Mouse (Mus musculus): ENCODE measurements around the gene Hoxd4. TPM values are rescaled to one million over a fixed set of nuclear protein-coding genes. Genes with fewer than 3 reads are reported as not detected.

Hoxd4 gene
- polyA plus RNA-seq, 1 experiment from 2014 or later = not detected

GRCm38 (mm10) chr2:74741252-74741978 lies 29.7 kb downstream of the Hoxd4 start:
- H3K27me3 ChIP-seq (ENCODE audit: poor library complexity, severe bottlenecking) = peaks cover 100% of the 10 kb centered on the region
- no peaks in the 10 kb centered on the region for H3K9me3 ChIP-seq
- WGBS = 26% methylated on average over 2 of the region's 3 CpGs
- peak; percentile 20 for DNase-seq (ENCODE audit: extremely low spot score, low spot score)
- no peak overlapping the region for H3K27ac ChIP-seq
- no peaks in the 10 kb centered on the region for H3K36me3 ChIP-seq (replicated peaks)
- H3K4me3 ChIP-seq = no peak overlapping the region
- peaks cover 5% of the 10 kb centered on the region for H3K4me1 ChIP-seq

GRCm38 (mm10) chr2:74741979-74742277 lies 30.2 kb downstream of the Hoxd4 start:
- Histone ChIP-seq H3K9me3 (no peaks in the 10 kb centered on the region), H3K27me3 (ENCODE audit: poor library complexity, severe bottlenecking) (peaks cover 100% of the 10 kb centered on the region), H3K4me1 (peaks cover 10% of the 10 kb centered on the region), H3K36me3 (replicated peaks) (no peaks in the 10 kb centered on the region), H3K4me3 (no peak overlapping the region), H3K27ac (no peak overlapping the region)
- DNase-seq (ENCODE audit: extremely low spot score, low spot score) = no peak

- peaks cover 24% of the 10 kb centered on the region for H3K4me1 ChIP-seq
- WGBS = 5% methylated on average over 6 of the region's 6 CpGs
Measured at GRCm38 (mm10) chr2:74745540-74746297, 34.0 kb downstream of the Hoxd4 start.

GRCm38 (mm10) chr2:74746298-74746921 lies 34.7 kb downstream of the Hoxd4 start:
- Histone ChIP-seq H3K36me3 (replicated peaks) (no peaks in the 10 kb centered on the region), H3K4me3 (no peak overlapping the region; the same call in 1 of the 2 replicates), H3K4me1 (peaks cover 24% of the 10 kb centered on the region), H3K9me3 (no peaks in the 10 kb centered on the region), H3K27me3 (ENCODE audit: poor library complexity, severe bottlenecking) (peaks cover 100% of the 10 kb centered on the region), H3K27ac (no peak overlapping the region)
- under 1% methylated on average over 58 of the region's 58 CpGs for WGBS
- peak; percentile 46 for DNase-seq (ENCODE audit: extremely low spot score, low spot score)

More at GRCm38 (mm10) chr2:74745540-74746297, 34.0 kb downstream of the Hoxd4 start:
- Histone ChIP-seq H3K27me3 (ENCODE audit: poor library complexity, severe bottlenecking) (peaks cover 100% of the 10 kb centered on the region), H3K9me3 (no peaks in the 10 kb centered on the region), H3K4me3 (no peak overlapping the region), H3K36me3 (replicated peaks) (no peaks in the 10 kb centered on the region), H3K27ac (no peak overlapping the region)
- peak; percentile 29 for DNase-seq (ENCODE audit: extremely low spot score, low spot score)

- peaks cover 24% of the 10 kb centered on the region for H3K4me1 ChIP-seq
- no peak overlapping the region for H3K4me3 ChIP-seq
- H3K9me3 ChIP-seq = no peaks in the 10 kb centered on the region
- no peaks in the 10 kb centered on the region for H3K36me3 ChIP-seq (replicated peaks)
- under 1% methylated on average over 24 of the region's 24 CpGs for WGBS
- H3K27me3 ChIP-seq (ENCODE audit: poor library complexity, severe bottlenecking) = peaks cover 100% of the 10 kb centered on the region
- H3K27ac ChIP-seq = no peak overlapping the region
- no peak for DNase-seq (ENCODE audit: extremely low spot score, low spot score)
Measured at GRCm38 (mm10) chr2:74747006-74747405, 35.3 kb downstream of the Hoxd4 start.

- Histone ChIP-seq H3K4me1 (peaks cover 28% of the 10 kb centered on the region), H3K27me3 (ENCODE audit: poor library complexity, severe bottlenecking) (peaks cover 100% of the 10 kb centered on the region), H3K4me3 (no peak overlapping the region), H3K9me3 (no peaks in the 10 kb centered on the region), H3K36me3 (replicated peaks) (no peaks in the 10 kb centered on the region), H3K27ac (no peak overlapping the region)
- WGBS = 3% methylated on average over 11 of the region's 11 CpGs
- peak; percentile 28 for DNase-seq (ENCODE audit: extremely low spot score, low spot score)
Measured at GRCm38 (mm10) chr2:74747661-74748141, 36.0 kb downstream of the Hoxd4 start.

- Histone ChIP-seq H3K4me1 (peaks cover 35% of the 10 kb centered on the region), H3K4me3 (no peak overlapping the region), H3K9me3 (no peaks in the 10 kb centered on the region), H3K27ac (no peak overlapping the region), H3K36me3 (replicated peaks) (no peaks in the 10 kb centered on the region), H3K27me3 (ENCODE audit: poor library complexity, severe bottlenecking) (peaks cover 100% of the 10 kb centered on the region)
- peak; percentile 18 for DNase-seq (ENCODE audit: extremely low spot score, low spot score)
- 2% methylated on average over 9 of the region's 9 CpGs for WGBS
Measured at GRCm38 (mm10) chr2:74748436-74748995, 36.8 kb downstream of the Hoxd4 start.

- no peaks in the 10 kb centered on the region for H3K36me3 ChIP-seq (replicated peaks)
- DNase-seq (ENCODE audit: extremely low spot score, low spot score) = peak; percentile 77
- H3K27me3 ChIP-seq (ENCODE audit: poor library complexity, severe bottlenecking) = peaks cover 100% of the 10 kb centered on the region
- H3K27ac ChIP-seq = peak overlapping the region; percentile 30; the same call in 1 of the 2 replicates
- under 1% methylated on average over 47 of the region's 47 CpGs for WGBS
- H3K4me3 ChIP-seq = peak overlapping the region; percentile 44
- H3K4me1 ChIP-seq = peaks cover 35% of the 10 kb centered on the region
- no peaks in the 10 kb centered on the region for H3K9me3 ChIP-seq
Measured at GRCm38 (mm10) chr2:74749337-74750121, 37.8 kb downstream of the Hoxd4 start.

- Histone ChIP-seq H3K27me3 (ENCODE audit: poor library complexity, severe bottlenecking) (peaks cover 100% of the 10 kb centered on the region), H3K27ac (no peak overlapping the region), H3K4me3 (no peak overlapping the region), H3K36me3 (replicated peaks) (no peaks in the 10 kb centered on the region), H3K9me3 (no peaks in the 10 kb centered on the region), H3K4me1 (peaks cover 35% of the 10 kb centered on the region)
- peak; percentile 21 for DNase-seq (ENCODE audit: extremely low spot score, low spot score)
- 9% methylated on average over 5 of the region's 5 CpGs for WGBS
Measured at GRCm38 (mm10) chr2:74750731-74751250, 39.1 kb downstream of the Hoxd4 start.

GRCm38 (mm10) chr2:74751861-74752260 lies 40.1 kb downstream of the Hoxd4 start:
- peak; percentile 18 for DNase-seq (ENCODE audit: extremely low spot score, low spot score)
- Histone ChIP-seq H3K27me3 (ENCODE audit: poor library complexity, severe bottlenecking) (peaks cover 100% of the 10 kb centered on the region), H3K9me3 (no peaks in the 10 kb centered on the region), H3K4me1 (peaks cover 29% of the 10 kb centered on the region), H3K4me3 (no peak overlapping the region), H3K27ac (no peak overlapping the region), H3K36me3 (replicated peaks) (no peaks in the 10 kb centered on the region)
- 62% methylated on average over 1 of the region's 1 CpGs for WGBS

- H3K27me3 ChIP-seq (ENCODE audit: poor library complexity, severe bottlenecking) = peaks cover 100% of the 10 kb centered on the region
Measured at GRCm38 (mm10) chr2:74752431-74753174, 40.9 kb downstream of the Hoxd4 start.

More at GRCm38 (mm10) chr2:74752431-74753174, 40.9 kb downstream of the Hoxd4 start:
- Histone ChIP-seq H3K27ac (no peak overlapping the region), H3K9me3 (no peaks in the 10 kb centered on the region), H3K4me1 (peaks cover 26% of the 10 kb centered on the region), H3K36me3 (replicated peaks) (no peaks in the 10 kb centered on the region), H3K4me3 (peak overlapping the region; percentile 38)
- WGBS = under 1% methylated on average over 45 of the region's 45 CpGs
- DNase-seq (ENCODE audit: extremely low spot score, low spot score) = no peak
